Mouse (Mus musculus): ENCODE results near the gene Ctsg. TPM values are rescaled to one million over a fixed set of nuclear protein-coding genes. Genes with fewer than 3 reads are reported as not detected.
"Not testable (repeated sequence)": the region's sequence is repeated elsewhere in the genome, so short reads cannot be mapped to it uniquely, and the experiment has no call there.

Gene Ctsg
- total RNA-seq, 1 experiment: not detected

DNA sequence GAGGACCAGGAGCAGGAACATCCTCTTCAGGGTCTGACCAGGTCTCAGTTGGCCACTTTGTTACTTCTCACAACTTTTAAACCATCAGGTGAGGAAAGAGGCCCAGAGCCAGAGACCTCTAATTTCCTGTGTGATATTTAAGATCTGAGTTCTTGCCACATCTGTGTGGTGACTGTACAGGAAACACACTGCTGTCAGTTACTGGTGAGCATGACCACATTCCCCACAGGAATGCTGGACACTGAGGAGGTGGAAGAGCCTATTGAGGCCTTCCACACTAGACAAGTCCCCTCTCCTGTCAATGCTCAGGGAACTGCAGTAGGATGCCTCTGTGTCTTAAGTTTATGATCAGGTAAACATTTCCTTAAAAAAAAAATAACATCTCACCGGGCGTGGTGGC is 17.2 kb downstream of the Ctsg start, which contains the start of gene Mcpt8:
Mcpt8 (minus strand) TSS at position 107 of the 400 bp plus-strand sequence.
- Histone ChIP-seq H3K4me1 (ENCODE audit: control insufficient read depth in 2 of 2, insufficient read depth in 2 of 2, low read length in 2 of 2, poor library complexity in 1 of 2) (no peaks in the 10 kb centered on the region), H3K27ac (ENCODE audit: insufficient read depth, low read depth, low read length, poor library complexity, severe bottlenecking) (no peak within 1 kb of the TSS), H3K4me3 (ENCODE audit: insufficient read depth in 1 of 2, low read depth in 1 of 2, low read length in 2 of 2, poor library complexity in 1 of 2, severe bottlenecking in 1 of 2) (no peak within 1 kb of the TSS), H3K9ac (ENCODE audit: insufficient read depth, low read depth, low read length, poor library complexity, severe bottlenecking) (no peak within 1 kb of the TSS), H3K36me3 (ENCODE audit: control insufficient read depth, insufficient read depth, low read length, poor library complexity, severe bottlenecking) (no peaks in the 10 kb centered on the region), H3K9me3 (ENCODE audit: control insufficient read depth, insufficient read depth, low read depth, low read length) (no peaks in the 10 kb centered on the region)
- no peak for DNase-seq (ENCODE audit: low read depth, low spot score)
- in situ Hi-C loops (cut with MboI; ENCODE audit: low sequenced_read_pairs in 2 of 2, unreplicated experiment in 2 of 2): no loop called here
- TF ChIP-seq MAFK (IDR thresholded peaks at IDR 0.05; ENCODE audit: insufficient read depth, low read depth, low read length) (no peak), CHD2 (IDR thresholded peaks at IDR 0.05; ENCODE audit: low read depth, low read length) (no peak), HCFC1 (IDR thresholded peaks at IDR 0.05; ENCODE audit: borderline replicate concordance, insufficient read depth, low read length) (no peak), ZNF384 (IDR thresholded peaks at IDR 0.05; ENCODE audit: low read depth, low read length) (no peak), ZC3H11A (IDR thresholded peaks at IDR 0.05; ENCODE audit: borderline replicate concordance, low read depth, low read length) (no peak)

GRCm38 (mm10) chr14:56082016-56082415 is 20.4 kb downstream of the Ctsg start:
- H3K4me3 ChIP-seq (ENCODE audit: insufficient read depth in 1 of 2, low read depth in 1 of 2, low read length in 2 of 2, poor library complexity in 1 of 2, severe bottlenecking in 1 of 2): no peak overlapping the region
- no peak overlapping the region for H3K9ac ChIP-seq (ENCODE audit: insufficient read depth, low read depth, low read length, poor library complexity, severe bottlenecking)
- no peaks in the 10 kb centered on the region for H3K36me3 ChIP-seq (ENCODE audit: control insufficient read depth, insufficient read depth, low read length, poor library complexity, severe bottlenecking)
- no peaks in the 10 kb centered on the region for H3K9me3 ChIP-seq (ENCODE audit: control insufficient read depth, insufficient read depth, low read depth, low read length)
- TF ChIP-seq CHD2 (IDR thresholded peaks at IDR 0.05; ENCODE audit: low read depth, low read length) (no peak), ZC3H11A (IDR thresholded peaks at IDR 0.05; ENCODE audit: borderline replicate concordance, low read depth, low read length) (no peak), ZNF384 (IDR thresholded peaks at IDR 0.05; ENCODE audit: low read depth, low read length) (no peak), MAFK (IDR thresholded peaks at IDR 0.05; ENCODE audit: insufficient read depth, low read depth, low read length) (no peak)
- H3K27ac ChIP-seq (ENCODE audit: insufficient read depth, low read depth, low read length, poor library complexity, severe bottlenecking): no peak overlapping the region
- no peak for DNase-seq (ENCODE audit: low read depth, low spot score)
- no peaks in the 10 kb centered on the region for H3K4me1 ChIP-seq (ENCODE audit: control insufficient read depth in 2 of 2, insufficient read depth in 2 of 2, low read length in 2 of 2, poor library complexity in 1 of 2)
- in situ Hi-C loops (cut with MboI; ENCODE audit: low sequenced_read_pairs in 2 of 2, unreplicated experiment in 2 of 2): no loop called here

GRCm38 (mm10) chr14:56062213-56062612 is 40.2 kb downstream of the Ctsg start, which contains the start of gene Mcpt4:
Gene Mcpt4, minus strand, starts transcription at chr14:56062313.
- H3K9ac ChIP-seq (ENCODE audit: insufficient read depth, low read depth, low read length, poor library complexity, severe bottlenecking); DNase-seq (ENCODE audit: low read depth, low spot score); H3K4me1 ChIP-seq (ENCODE audit: control insufficient read depth in 2 of 2, insufficient read depth in 2 of 2, low read length in 2 of 2, poor library complexity in 1 of 2); in situ Hi-C loops (cut with MboI; ENCODE audit: low sequenced_read_pairs in 2 of 2, unreplicated experiment in 2 of 2); H3K36me3 ChIP-seq (ENCODE audit: control insufficient read depth, insufficient read depth, low read length, poor library complexity, severe bottlenecking); H3K27ac ChIP-seq (ENCODE audit: insufficient read depth, low read depth, low read length, poor library complexity, severe bottlenecking); H3K9me3 ChIP-seq (ENCODE audit: control insufficient read depth, insufficient read depth, low read depth, low read length); H3K4me3 ChIP-seq (ENCODE audit: insufficient read depth in 1 of 2, low read depth in 1 of 2, low read length in 2 of 2, poor library complexity in 1 of 2, severe bottlenecking in 1 of 2): not testable (repeated sequence)

DNA sequence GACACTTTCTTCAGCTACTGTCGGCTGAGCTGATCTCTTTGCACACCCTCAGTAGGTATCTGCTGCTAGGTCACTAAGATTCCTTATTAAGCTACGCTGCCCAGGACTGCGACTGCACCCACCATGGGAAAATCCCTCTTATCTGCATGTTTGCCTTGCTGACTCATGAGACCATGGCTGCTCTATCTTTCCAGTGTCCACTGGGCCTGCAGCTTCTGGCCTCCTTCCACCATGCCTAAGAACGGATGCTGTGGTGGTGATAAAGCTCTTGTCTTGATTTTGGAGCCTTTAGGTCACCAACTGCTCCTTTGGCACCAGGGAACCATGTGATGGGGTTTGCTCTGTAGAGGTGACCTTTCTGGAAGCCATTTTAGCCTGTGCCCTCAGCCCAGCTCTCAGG is 44.7 kb downstream of the Ctsg start:
- H3K27ac ChIP-seq (ENCODE audit: insufficient read depth, low read depth, low read length, poor library complexity, severe bottlenecking): no peak overlapping the region
- H3K9ac ChIP-seq (ENCODE audit: insufficient read depth, low read depth, low read length, poor library complexity, severe bottlenecking): no peak overlapping the region
- H3K9me3 ChIP-seq (ENCODE audit: control insufficient read depth, insufficient read depth, low read depth, low read length): no peaks in the 10 kb centered on the region
- DNase-seq (ENCODE audit: low read depth, low spot score): no peak
- TF ChIP-seq ZNF384 (IDR thresholded peaks at IDR 0.05; ENCODE audit: low read depth, low read length): no peak
- TF ChIP-seq ZC3H11A (IDR thresholded peaks at IDR 0.05; ENCODE audit: borderline replicate concordance, low read depth, low read length): no peak
- in situ Hi-C loops (cut with MboI; ENCODE audit: low sequenced_read_pairs in 2 of 2, unreplicated experiment in 2 of 2): no loop called here
- H3K4me3 ChIP-seq (ENCODE audit: insufficient read depth in 1 of 2, low read depth in 1 of 2, low read length in 2 of 2, poor library complexity in 1 of 2, severe bottlenecking in 1 of 2): no peak overlapping the region
- H3K4me1 ChIP-seq (ENCODE audit: control insufficient read depth in 2 of 2, insufficient read depth in 2 of 2, low read length in 2 of 2, poor library complexity in 1 of 2): no peaks in the 10 kb centered on the region
- H3K36me3 ChIP-seq (ENCODE audit: control insufficient read depth, insufficient read depth, low read length, poor library complexity, severe bottlenecking): no peaks in the 10 kb centered on the region

DNA sequence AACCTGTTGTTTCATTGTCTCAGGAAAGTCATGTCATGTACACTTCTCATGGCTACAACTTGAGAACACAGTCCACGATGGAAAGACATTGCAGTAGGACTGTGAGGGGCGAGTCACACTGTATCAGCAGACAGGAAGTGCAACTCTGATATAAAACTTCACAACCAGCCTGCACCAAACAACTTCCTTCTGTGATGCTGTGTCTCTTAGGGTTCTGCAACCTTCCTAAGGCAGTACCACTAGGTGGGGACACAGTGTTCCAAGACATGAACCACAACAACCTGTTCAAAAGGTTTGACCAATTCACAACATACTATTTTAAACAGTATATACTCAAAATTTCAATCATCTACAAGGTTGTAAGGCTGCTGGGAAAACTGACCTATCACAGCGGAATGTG is 47.0 kb downstream of the Ctsg start:
- Histone ChIP-seq H3K4me3 (ENCODE audit: insufficient read depth in 1 of 2, low read depth in 1 of 2, low read length in 2 of 2, poor library complexity in 1 of 2, severe bottlenecking in 1 of 2) (no peak overlapping the region), H3K4me1 (ENCODE audit: control insufficient read depth in 2 of 2, insufficient read depth in 2 of 2, low read length in 2 of 2, poor library complexity in 1 of 2) (no peaks in the 10 kb centered on the region), H3K9ac (ENCODE audit: insufficient read depth, low read depth, low read length, poor library complexity, severe bottlenecking) (no peak overlapping the region), H3K27ac (ENCODE audit: insufficient read depth, low read depth, low read length, poor library complexity, severe bottlenecking) (no peak overlapping the region), H3K9me3 (ENCODE audit: control insufficient read depth, insufficient read depth, low read depth, low read length) (no peaks in the 10 kb centered on the region), H3K36me3 (ENCODE audit: control insufficient read depth, insufficient read depth, low read length, poor library complexity, severe bottlenecking) (no peaks in the 10 kb centered on the region)
- in situ Hi-C loops (cut with MboI; ENCODE audit: low sequenced_read_pairs in 2 of 2, unreplicated experiment in 2 of 2): no loop called here
- no peak for DNase-seq (ENCODE audit: low read depth, low spot score)
- TF ChIP-seq CHD2 (IDR thresholded peaks at IDR 0.05; ENCODE audit: low read depth, low read length): no peak
- no peak for TF ChIP-seq HCFC1 (IDR thresholded peaks at IDR 0.05; ENCODE audit: borderline replicate concordance, insufficient read depth, low read length)

Other genes with a start within 250 kb of the Ctsg start
- gene Nynrin, start 248.6 kb downstream of the Ctsg start, total RNA-seq (2012; rRNA removed): 7.1 and 10.4 TPM in 2 replicates
- 0.04 and 0.11 TPM in 2 replicates for gene Cbln3, start 218.2 kb downstream of the Ctsg start, total RNA-seq (2012; rRNA removed)
- gene Khnyn, start 217.6 kb downstream of the Ctsg start, total RNA-seq (2012; rRNA removed): 7.2 and 15.8 TPM in 2 replicates
- gene Sdr39u1, start 202.3 kb downstream of the Ctsg start, total RNA-seq (2012; rRNA removed): 8.2 and 11.1 TPM in 2 replicates
- gene Cma1, start 157.9 kb downstream of the Ctsg start, total RNA-seq (2012; rRNA removed): not detected in 2 replicates
- gene Cma2, start 151.6 kb downstream of the Ctsg start, total RNA-seq (2012; rRNA removed): not detected in 2 replicates
- not detected in 2 replicates for gene Mcpt1, start 84.6 kb downstream of the Ctsg start, total RNA-seq (2012; rRNA removed)
- not detected in 2 replicates for gene Mcpt9, start 72.1 kb downstream of the Ctsg start, total RNA-seq (2012; rRNA removed)
- not detected in 2 replicates for gene Mcpt2, start 60.5 kb downstream of the Ctsg start, total RNA-seq (2012; rRNA removed)
- not detected in 2 replicates for gene Mcpt4, start 40.3 kb downstream of the Ctsg start, total RNA-seq (2012; rRNA removed)
- 0.26 and 0.31 TPM in 2 replicates for gene Mcpt8, start 17.3 kb downstream of the Ctsg start, total RNA-seq (2012; rRNA removed)
- gene Gzme, start 18.1 kb upstream of the Ctsg start, total RNA-seq (2012; rRNA removed): 0.98 and 1.2 TPM in 2 replicates
- 0.32 and 0.89 TPM in 2 replicates for gene Gzmd, start 30.0 kb upstream of the Ctsg start, total RNA-seq (2012; rRNA removed)
- gene Gzmg, start 57.0 kb upstream of the Ctsg start, total RNA-seq (2012; rRNA removed): not detected in 2 replicates
- 0.22 TPM in 1 of 2 replicates, not detected in the other for gene Gzmn, start 72.0 kb upstream of the Ctsg start, total RNA-seq (2012; rRNA removed)
- gene Gzmf, start 108.8 kb upstream of the Ctsg start, total RNA-seq (2012; rRNA removed): not detected in 2 replicates
- not detected in 2 replicates for gene Gzmc, start 132.1 kb upstream of the Ctsg start, total RNA-seq (2012; rRNA removed)
- gene Gzmb, start 159.7 kb upstream of the Ctsg start, total RNA-seq (2012; rRNA removed): not detected in 2 replicates